Mouse (Mus musculus): ENCODE results near the gene Slc6a19. TPM values are rescaled to one million over a fixed set of nuclear protein-coding genes. Genes with fewer than 3 reads are reported as not detected.
"Not testable (repeated sequence)": the region's sequence is repeated elsewhere in the genome, so short reads cannot be mapped to it uniquely, and the experiment has no call there.

The Slc6a19 gene
- total RNA-seq, 2 experiments from 2014 or later: 0.09 to 0.37 TPM

- no peak for DNase-seq (ENCODE audit: extremely low spot score in 1 of 2, low spot score in 1 of 2)
These were observed 9.4 kb upstream of the Slc6a19 start for GRCm38 (mm10) chr13:73714020-73714419.

GRCm38 (mm10) chr13:73713204-73713603 is 8.5 kb upstream of the Slc6a19 start:
- DNase-seq (ENCODE audit: extremely low spot score in 1 of 2, low spot score in 1 of 2): no peak

GRCm38 (mm10) chr13:73712228-73712627 is 7.6 kb upstream of the Slc6a19 start:
- no peak for DNase-seq (ENCODE audit: extremely low spot score in 1 of 2, low spot score in 1 of 2)

GRCm38 (mm10) chr13:73711803-73712202 is 7.1 kb upstream of the Slc6a19 start:
- DNase-seq (ENCODE audit: extremely low spot score in 1 of 2, low spot score in 1 of 2): no peak

GRCm38 (mm10) chr13:73711221-73711620 is 6.6 kb upstream of the Slc6a19 start:
- no peak for DNase-seq (ENCODE audit: extremely low spot score in 1 of 2, low spot score in 1 of 2)

GRCm38 (mm10) chr13:73709491-73709890 is 4.8 kb upstream of the Slc6a19 start:
- DNase-seq (ENCODE audit: extremely low spot score in 1 of 2, low spot score in 1 of 2): no peak

GRCm38 (mm10) chr13:73703486-73703885 is 1.2 kb downstream of the Slc6a19 start:
- DNase-seq (ENCODE audit: extremely low spot score in 1 of 2, low spot score in 1 of 2): not testable (repeated sequence)

- DNase-seq (ENCODE audit: extremely low spot score in 1 of 2, low spot score in 1 of 2): no peak
These were observed 1.9 kb downstream of the Slc6a19 start for GRCm38 (mm10) chr13:73702776-73703175.

GRCm38 (mm10) chr13:73701161-73701883 is 3.3 kb downstream of the Slc6a19 start:
- no peak for DNase-seq (ENCODE audit: extremely low spot score in 1 of 2, low spot score in 1 of 2)

- no peak for DNase-seq (ENCODE audit: extremely low spot score in 1 of 2, low spot score in 1 of 2)
These were observed 4.1 kb downstream of the Slc6a19 start for GRCm38 (mm10) chr13:73700554-73700953.

GRCm38 (mm10) chr13:73699714-73700113 is 5.0 kb downstream of the Slc6a19 start:
- DNase-seq (ENCODE audit: extremely low spot score in 1 of 2, low spot score in 1 of 2): no peak

GRCm38 (mm10) chr13:73696529-73696928 is 8.1 kb downstream of the Slc6a19 start:
- DNase-seq (ENCODE audit: extremely low spot score in 1 of 2, low spot score in 1 of 2): no peak

- no peak for DNase-seq (ENCODE audit: extremely low spot score in 1 of 2, low spot score in 1 of 2)
These were observed 9.7 kb downstream of the Slc6a19 start for GRCm38 (mm10) chr13:73694972-73695371.

GRCm38 (mm10) chr13:73693333-73693732 is 11.3 kb downstream of the Slc6a19 start:
- no peak for DNase-seq (ENCODE audit: extremely low spot score in 1 of 2, low spot score in 1 of 2)

GRCm38 (mm10) chr13:73692249-73692868 is 12.3 kb downstream of the Slc6a19 start:
- DNase-seq (ENCODE audit: extremely low spot score in 1 of 2, low spot score in 1 of 2): peak; percentile 33 to 74

GRCm38 (mm10) chr13:73688934-73689333 is 15.7 kb downstream of the Slc6a19 start:
- no peak for DNase-seq (ENCODE audit: extremely low spot score in 1 of 2, low spot score in 1 of 2)

GRCm38 (mm10) chr13:73687601-73688000 is 17.1 kb downstream of the Slc6a19 start:
- DNase-seq (ENCODE audit: extremely low spot score in 1 of 2, low spot score in 1 of 2): no peak

- DNase-seq (ENCODE audit: extremely low spot score in 1 of 2, low spot score in 1 of 2): no peak
These were observed 19.2 kb downstream of the Slc6a19 start for GRCm38 (mm10) chr13:73685502-73685901.

- DNase-seq (ENCODE audit: extremely low spot score in 1 of 2, low spot score in 1 of 2): no peak
These were observed 20.3 kb downstream of the Slc6a19 start for GRCm38 (mm10) chr13:73684412-73684811.

- DNase-seq (ENCODE audit: extremely low spot score in 1 of 2, low spot score in 1 of 2): no peak
These were observed 21.0 kb downstream of the Slc6a19 start for GRCm38 (mm10) chr13:73683682-73684081.

- no peak for DNase-seq (ENCODE audit: extremely low spot score in 1 of 2, low spot score in 1 of 2)
These were observed 22.4 kb downstream of the Slc6a19 start for GRCm38 (mm10) chr13:73682226-73682625.

GRCm38 (mm10) chr13:73680394-73680793 is 24.3 kb downstream of the Slc6a19 start:
- no peak for DNase-seq (ENCODE audit: extremely low spot score in 1 of 2, low spot score in 1 of 2)

All from layer of hippocampus, postnatal 25 days (tissue).